Mouse (Mus musculus) forebrain, embryonic 14.5 days (tissue): Measurements from ENCODE around the gene Ssu2. TPM values are rescaled to one million over a fixed set of nuclear protein-coding genes. Genes with fewer than 3 reads are reported as not detected.

Source experiments
- ATAC-seq: fragments of 200-750 bp; cut with Nextera tagmentation; 2 replicates; pipeline ENCODE4 v1.8.0; 2017; ENCODE audit warnings: mild to moderate bottlenecking, moderate library complexity
- DNase-seq: peaks from one replicate; pipeline ENCODE4 v3.0.0-alpha.2; 2015; ENCODE audit warnings: low spot score
- H3K27ac ChIP-seq: fragments of 300-500 bp; sonication (generic); 2 replicates; pipeline ENCODE4 v1.5.1; 2014; ENCODE audit warnings: low read depth, mild to moderate bottlenecking, control low read depth, low read length, moderate library complexity
- H3K27me3 ChIP-seq: fragments of 300-500 bp; sonication (generic); replicated peaks from 2 replicates; pipeline ENCODE4 v1.6.1; 2014; ENCODE audit warnings: low read length, control low read depth, mixed read lengths; ENCODE audit not compliant: control insufficient read depth, insufficient read depth
- H3K36me3 ChIP-seq: fragments of 300-500 bp; sonication (generic); 2 replicates; pipeline ENCODE4 v1.6.1; 2014; ENCODE audit warnings: low read length, control low read depth; ENCODE audit not compliant: control insufficient read depth, insufficient read depth
- H3K4me1 ChIP-seq: fragments of 300-500 bp; sonication (generic); 2 replicates; pipeline ENCODE4 v1.6.1; 2014; ENCODE audit warnings: antibody characterized with exemption, low read length, control low read depth; ENCODE audit not compliant: control insufficient read depth, insufficient read depth
- H3K4me2 ChIP-seq: fragments of 300-500 bp; sonication (generic); 2 replicates; pipeline ENCODE4 v1.6.1; 2014; ENCODE audit warnings: mild to moderate bottlenecking, control low read depth, low read length
- H3K4me3 ChIP-seq: fragments of 300-500 bp; sonication (generic); 2 replicates; pipeline ENCODE4 v1.5.1; 2014; ENCODE audit warnings: low read depth, low read length, control low read depth
- H3K9ac ChIP-seq: fragments of 300-500 bp; sonication (generic); 2 replicates; pipeline ENCODE4 v1.6.1; 2014; ENCODE audit warnings: mild to moderate bottlenecking, low read length, control low read depth, moderate library complexity
- H3K9me3 ChIP-seq: fragments of 300-500 bp; sonication (generic); replicated peaks from 2 replicates; pipeline ENCODE4 v1.6.1; 2016; ENCODE audit warnings: low read length, control low read depth, mixed read lengths; ENCODE audit not compliant: control insufficient read depth
- WGBS: fragments of 180-500 bp; shearing (Covaris S2); extraction: QIAGEN DNeasy Blood & Tissue Kit; methylation state at CpG from one replicate; pipeline ENCODE4 v1.1.7; 2014; 5-methylcytosine and 5-hydroxymethylcytosine counted together
- polyA plus RNA-seq: library from polyadenylated mRNA; unstranded; fragments of >200 nt; fragmentation: Nextera tagmentation; extraction: Ambion mirVana; gene quantifications from 2 replicates; pipeline ENCODE4 v1.2.1, GENCODE M21; 2014

Gene Ssu2
- polyA plus RNA-seq, 1 experiment from 2014 or later, result 0.11 TPM

DNA sequence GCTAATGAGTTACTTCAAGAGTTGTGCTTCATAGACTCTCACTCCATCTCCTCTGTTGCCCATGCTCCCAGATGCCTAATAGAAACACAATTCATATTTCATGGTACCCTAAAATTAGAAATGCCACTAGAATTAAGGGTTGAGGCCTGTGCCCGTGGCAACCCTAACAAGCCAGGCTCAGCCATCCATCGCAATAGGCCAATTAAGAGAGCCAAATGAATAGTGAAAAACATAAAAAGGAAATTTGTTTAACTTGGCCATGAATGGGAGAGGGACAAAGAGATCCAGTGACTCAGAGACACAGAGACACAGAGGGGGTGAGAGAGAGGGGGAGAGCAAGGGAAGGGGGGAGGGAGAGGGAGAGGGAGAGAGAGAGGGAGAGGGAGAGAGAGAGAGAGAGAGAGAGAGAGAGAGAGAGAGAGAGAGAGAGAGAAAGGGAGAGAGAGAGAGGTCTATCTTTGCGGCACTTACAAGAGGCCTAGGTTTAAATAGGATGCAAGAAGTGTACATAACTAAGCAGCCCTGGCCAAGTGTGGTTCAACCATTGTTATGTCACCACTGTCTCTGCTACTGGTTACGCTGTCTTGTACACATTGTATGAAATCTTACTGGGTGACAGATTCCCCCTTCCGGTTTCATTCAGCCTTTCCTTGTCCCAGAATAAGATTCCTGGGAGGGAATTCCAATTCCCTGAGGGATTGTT is 57.2 kb downstream of the Ssu2 start:
- Histone ChIP-seq H3K27me3 (no peaks in the 10 kb centered on the region), H3K27ac (no peak overlapping the region), H3K4me2 (no peak overlapping the region), H3K4me3 (no peak overlapping the region), H3K9ac (no peak overlapping the region), H3K36me3 (no peaks in the 10 kb centered on the region), H3K9me3 (no peaks in the 10 kb centered on the region), H3K4me1 (peaks cover 3% of the 10 kb centered on the region; the same call in 1 of the 2 replicates)
- DNase-seq (peak; percentile 53), ATAC-seq (peak; percentile 58; the same call in 1 of the 2 replicates)
- 27% methylated on average over 5 of the region's 5 CpGs for WGBS

GRCm38 (mm10) chr6:112327793-112328192 is 60.0 kb downstream of the Ssu2 start:
- Histone ChIP-seq H3K27ac (no peak overlapping the region), H3K4me2 (no peak overlapping the region), H3K27me3 (no peaks in the 10 kb centered on the region), H3K36me3 (no peaks in the 10 kb centered on the region), H3K4me3 (no peak overlapping the region), H3K9me3 (no peaks in the 10 kb centered on the region), H3K4me1 (peaks cover 3% of the 10 kb centered on the region; the same call in 1 of the 2 replicates), H3K9ac (no peak overlapping the region)
- ATAC-seq, result no peak
- no peak for DNase-seq
- 88% methylated on average over 5 of the region's 5 CpGs for WGBS

DNA sequence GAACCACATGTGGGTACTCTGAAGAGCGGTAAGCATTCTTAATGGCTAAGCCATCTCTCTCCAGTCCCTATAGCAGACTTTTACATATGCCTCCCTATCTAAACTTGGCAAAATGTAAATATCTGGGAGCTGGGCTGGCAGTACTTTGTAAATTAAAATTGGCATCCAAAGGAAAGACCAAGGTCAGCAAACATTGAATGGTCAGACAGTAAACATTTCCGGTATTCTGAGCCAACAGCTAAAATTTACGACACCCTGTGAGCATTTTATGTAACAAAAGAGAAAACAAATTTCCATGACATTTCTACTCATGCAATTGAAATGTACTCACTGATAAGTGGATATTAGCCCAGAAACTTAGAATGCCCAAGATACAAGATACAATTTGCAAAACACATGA is 62.6 kb downstream of the Ssu2 start:
- no peak overlapping the region for H3K4me2 ChIP-seq
- H3K27ac ChIP-seq, result no peak overlapping the region
- no peaks in the 10 kb centered on the region for H3K9me3 ChIP-seq
- ATAC-seq, result no peak
- no peaks in the 10 kb centered on the region for H3K36me3 ChIP-seq
- H3K9ac ChIP-seq, result no peak overlapping the region
- H3K4me1 ChIP-seq, result no peaks in the 10 kb centered on the region
- H3K4me3 ChIP-seq, result no peak overlapping the region
- WGBS, result 99% methylated on average over 3 of the region's 3 CpGs
- H3K27me3 ChIP-seq, result no peaks in the 10 kb centered on the region
- DNase-seq, result no peak

DNA sequence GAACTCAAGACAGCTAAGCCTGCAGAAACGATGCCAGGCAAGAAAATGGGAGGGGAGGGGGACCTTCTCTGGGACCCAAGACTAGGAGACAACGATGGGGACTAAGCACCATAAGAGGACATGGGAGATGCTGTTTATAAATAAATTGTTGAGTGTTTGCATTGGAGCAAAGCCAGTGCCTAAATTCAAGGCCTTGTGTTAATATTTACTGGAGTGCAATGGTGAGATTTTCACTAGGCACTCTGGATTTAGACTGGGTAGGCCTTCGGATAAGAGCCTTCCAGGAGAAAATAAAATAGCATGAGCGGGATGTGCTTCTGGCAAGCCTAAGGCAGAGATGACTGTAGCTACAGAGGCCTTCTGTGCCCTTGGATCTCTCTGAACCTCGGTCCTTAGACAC is 64.9 kb downstream of the Ssu2 start:
- Histone ChIP-seq H3K27ac (no peak overlapping the region), H3K4me3 (no peak overlapping the region), H3K4me2 (no peak overlapping the region), H3K36me3 (no peaks in the 10 kb centered on the region), H3K9ac (no peak overlapping the region), H3K9me3 (no peaks in the 10 kb centered on the region), H3K27me3 (no peaks in the 10 kb centered on the region), H3K4me1 (no peaks in the 10 kb centered on the region)
- 87% methylated on average over 5 of the region's 5 CpGs for WGBS
- no peak for DNase-seq
- no peak for ATAC-seq

GRCm38 (mm10) chr6:112320679-112321078 is 67.1 kb downstream of the Ssu2 start:
- H3K27me3 ChIP-seq, result no peaks in the 10 kb centered on the region
- H3K9me3 ChIP-seq, result no peaks in the 10 kb centered on the region
- DNase-seq, result no peak
- no peak overlapping the region for H3K4me3 ChIP-seq
- H3K27ac ChIP-seq, result no peak overlapping the region
- no peak for ATAC-seq
- no peaks in the 10 kb centered on the region for H3K36me3 ChIP-seq
- WGBS, result 43% methylated on average over 5 of the region's 5 CpGs
- H3K4me2 ChIP-seq, result no peak overlapping the region
- H3K4me1 ChIP-seq, result no peaks in the 10 kb centered on the region
- no peak overlapping the region for H3K9ac ChIP-seq

DNA sequence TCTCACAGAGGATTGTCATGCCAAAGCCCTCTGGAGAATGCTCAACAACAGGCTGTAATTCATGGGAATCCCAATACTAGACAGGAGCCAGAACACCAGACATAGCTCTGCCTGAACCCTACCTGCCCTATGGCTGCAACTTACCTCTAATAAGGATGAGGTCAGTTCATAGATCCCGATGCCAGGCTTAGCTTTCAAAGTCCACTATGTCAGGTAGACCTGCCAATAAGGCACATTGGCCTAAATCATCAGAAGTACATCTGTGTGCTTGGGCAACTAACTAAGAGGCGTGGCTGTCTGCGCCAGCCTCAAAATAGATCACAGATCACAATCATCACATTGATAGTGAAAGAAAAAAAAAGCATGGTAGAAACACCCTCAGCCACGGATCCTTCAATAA is 68.4 kb downstream of the Ssu2 start:
- no peaks in the 10 kb centered on the region for H3K4me1 ChIP-seq
- H3K9ac ChIP-seq, result no peak overlapping the region
- DNase-seq, result no peak
- H3K36me3 ChIP-seq, result no peaks in the 10 kb centered on the region
- no peak for ATAC-seq
- H3K4me3 ChIP-seq, result no peak overlapping the region
- no peak overlapping the region for H3K4me2 ChIP-seq
- no peaks in the 10 kb centered on the region for H3K27me3 ChIP-seq
- H3K27ac ChIP-seq, result no peak overlapping the region
- H3K9me3 ChIP-seq, result no peaks in the 10 kb centered on the region
- WGBS, result 90% methylated on average over 4 of the region's 4 CpGs

DNA sequence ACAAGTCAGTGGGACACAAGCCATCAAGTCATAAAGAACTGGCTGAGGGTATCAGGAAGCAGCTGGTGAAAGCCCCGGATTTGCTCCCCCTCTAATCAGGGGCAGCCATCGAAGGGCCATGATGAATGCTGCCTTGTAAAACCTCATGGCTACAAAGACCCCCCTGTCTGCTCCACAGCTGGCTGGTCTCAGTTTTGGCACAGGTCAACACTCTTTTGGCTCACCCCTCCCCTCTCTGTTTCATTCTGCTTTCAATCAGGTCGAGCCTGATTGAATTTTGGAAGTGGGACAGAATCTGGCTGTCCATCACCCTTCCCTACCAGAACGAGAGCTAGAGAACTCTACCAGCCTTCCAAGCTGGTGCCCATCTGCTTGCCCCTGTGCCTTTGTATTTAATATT is 76.4 kb downstream of the Ssu2 start:
- no peaks in the 10 kb centered on the region for H3K36me3 ChIP-seq
- ATAC-seq (peak; percentile 87), DNase-seq (peak; percentile 69)
- H3K4me1 ChIP-seq, result no peaks in the 10 kb centered on the region; the same call in 1 of the 2 replicates
- H3K27ac ChIP-seq, result no peak overlapping the region
- 17% methylated on average over 4 of the region's 4 CpGs for WGBS
- no peak overlapping the region for H3K4me2 ChIP-seq
- no peaks in the 10 kb centered on the region for H3K27me3 ChIP-seq
- no peak overlapping the region for H3K4me3 ChIP-seq
- no peaks in the 10 kb centered on the region for H3K9me3 ChIP-seq
- no peak overlapping the region for H3K9ac ChIP-seq

GRCm38 (mm10) chr6:112309330-112309938 is 78.4 kb downstream of the Ssu2 start:
- no peak overlapping the region for H3K9ac ChIP-seq
- DNase-seq (no peak), ATAC-seq (no peak)
- no peaks in the 10 kb centered on the region for H3K9me3 ChIP-seq
- H3K36me3 ChIP-seq, result no peaks in the 10 kb centered on the region
- no peaks in the 10 kb centered on the region; the same call in 1 of the 2 replicates for H3K4me1 ChIP-seq
- H3K27ac ChIP-seq, result no peak overlapping the region
- H3K4me3 ChIP-seq, result no peak overlapping the region
- H3K4me2 ChIP-seq, result no peak overlapping the region
- H3K27me3 ChIP-seq, result no peaks in the 10 kb centered on the region
- WGBS, result 75% methylated on average over 6 of the region's 6 CpGs
